Mouse (Mus musculus): ENCODE data around the gene Prkar1a. TPM values are rescaled to one million over a fixed set of nuclear protein-coding genes. Genes with fewer than 3 reads are reported as not detected.
A peak's percentile ranks its signal among the peaks of the same experiment; 100 is the strongest.

Gene Prkar1a
- total and polyA plus RNA-seq, 2 experiments from 2014 or later: 231 to 473 TPM

DNA sequence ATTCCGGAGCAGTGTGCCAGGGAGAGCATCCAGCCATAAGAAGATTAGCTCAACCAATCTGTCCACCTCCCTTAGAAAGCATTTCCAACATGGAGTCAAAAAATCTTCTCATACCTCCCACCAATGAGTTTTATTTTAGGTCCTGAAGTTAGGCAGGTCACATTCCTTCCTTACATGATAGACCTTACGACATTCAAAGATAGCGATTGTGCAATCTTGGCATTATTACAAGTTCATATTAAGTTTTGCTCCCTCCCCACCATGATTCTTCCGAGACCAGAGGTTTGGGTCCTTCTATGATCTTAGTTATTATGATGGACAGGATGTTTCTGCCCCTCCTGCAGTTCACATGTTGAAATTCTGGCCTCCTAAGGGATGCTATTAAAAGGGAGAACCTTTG, 40.3 kb downstream of the Prkar1a start:
- H3K27ac ChIP-seq (ENCODE audit: low read depth, low read length): no peak overlapping the region
- H3K9me3 ChIP-seq (ENCODE audit: low read length): no peaks in the 10 kb centered on the region
- no peaks in the 10 kb centered on the region for H3K4me1 ChIP-seq (ENCODE audit: insufficient read depth, low read length)
- WGBS: 86% methylated on average over 4 of the region's 4 CpGs
- no peak for ATAC-seq (ENCODE audit: low FRiP score)
- no peak for TF ChIP-seq CTCF (IDR thresholded peaks at IDR 0.05)
- no peak overlapping the region for H3K9ac ChIP-seq (replicated peaks; ENCODE audit: low read length, poor library complexity, severe bottlenecking)
- H3K27me3 ChIP-seq (ENCODE audit: insufficient read depth, low read length): no peaks in the 10 kb centered on the region
- H3K36me3 ChIP-seq (ENCODE audit: insufficient read depth, low read length): no peaks in the 10 kb centered on the region
- no peak for DNase-seq (ENCODE audit: low spot score)
- no peak overlapping the region for H3K4me3 ChIP-seq (ENCODE audit: low read depth, low read length)
- no peak overlapping the region for H3K4me2 ChIP-seq (ENCODE audit: low read depth, low read length, poor library complexity, severe bottlenecking)

DNA sequence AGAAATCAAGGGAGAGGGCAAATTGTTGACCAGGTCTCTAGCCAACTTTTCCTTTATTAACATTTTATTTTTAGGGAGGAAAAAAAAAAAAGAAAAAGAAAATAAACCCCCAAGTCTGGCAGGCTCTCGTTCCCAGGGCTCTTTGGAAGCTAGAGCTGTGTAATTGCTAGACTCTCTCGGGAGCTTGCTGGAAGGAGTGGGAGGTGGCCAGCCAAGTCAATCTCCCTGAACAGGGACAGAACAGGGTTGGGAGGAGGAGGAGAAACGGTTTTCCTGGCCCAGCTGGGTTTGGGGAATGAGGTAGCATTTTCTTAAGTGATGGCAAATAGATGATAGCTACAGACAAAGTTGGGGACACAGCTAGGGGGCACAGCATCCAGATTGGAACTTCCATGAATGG, 43.5 kb downstream of the Prkar1a start:
- H3K4me3 ChIP-seq (ENCODE audit: low read depth, low read length): no peak overlapping the region

DNA sequence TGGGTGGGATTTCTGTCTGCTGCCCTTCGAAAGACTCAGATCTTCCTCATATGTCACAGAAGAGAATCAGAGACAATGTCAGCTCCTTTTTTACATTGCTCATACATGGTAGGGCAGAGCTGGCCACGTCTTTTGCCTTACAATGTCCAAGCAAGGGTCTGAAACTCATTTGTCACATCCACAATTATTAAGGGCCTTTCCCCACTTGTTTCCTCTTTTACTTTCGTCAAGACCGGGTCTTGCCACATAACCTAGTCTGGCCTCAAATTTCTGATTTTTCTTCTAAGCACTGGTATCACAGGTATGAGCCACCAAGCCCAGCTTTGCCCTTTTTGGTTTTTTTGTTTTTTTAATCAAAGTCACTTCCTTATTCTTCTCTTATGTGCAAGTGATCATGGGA, 47.3 kb downstream of the Prkar1a start:
- no peaks in the 10 kb centered on the region for H3K27me3 ChIP-seq (ENCODE audit: insufficient read depth, low read length)
- H3K36me3 ChIP-seq (ENCODE audit: insufficient read depth, low read length): no peaks in the 10 kb centered on the region; the same call in 1 of the 2 replicates
- no peak overlapping the region for H3K27ac ChIP-seq (ENCODE audit: low read depth, low read length)
- ATAC-seq (ENCODE audit: low FRiP score) (no peak), DNase-seq (ENCODE audit: low spot score) (no peak)
- no peaks in the 10 kb centered on the region for H3K9me3 ChIP-seq (ENCODE audit: low read length)
- no peak for TF ChIP-seq CTCF (IDR thresholded peaks at IDR 0.05)
- H3K4me2 ChIP-seq (ENCODE audit: low read depth, low read length, poor library complexity, severe bottlenecking): no peak overlapping the region
- 88% methylated on average over 4 of the region's 4 CpGs for WGBS
- H3K4me1 ChIP-seq (ENCODE audit: insufficient read depth, low read length): no peaks in the 10 kb centered on the region
- no peak overlapping the region for H3K4me3 ChIP-seq (ENCODE audit: low read depth, low read length)
- H3K9ac ChIP-seq (replicated peaks; ENCODE audit: low read length, poor library complexity, severe bottlenecking): no peak overlapping the region

More for the DNA sequence above, 43.5 kb downstream of the Prkar1a start:
- WGBS: 25% methylated on average over 3 of the region's 3 CpGs
- no peaks in the 10 kb centered on the region; the same call in 1 of the 2 replicates for H3K36me3 ChIP-seq (ENCODE audit: insufficient read depth, low read length)
- no peak overlapping the region for H3K9ac ChIP-seq (replicated peaks; ENCODE audit: low read length, poor library complexity, severe bottlenecking)
- no peak for TF ChIP-seq CTCF (IDR thresholded peaks at IDR 0.05)
- H3K4me2 ChIP-seq (ENCODE audit: low read depth, low read length, poor library complexity, severe bottlenecking): no peak overlapping the region
- no peak overlapping the region for H3K27ac ChIP-seq (ENCODE audit: low read depth, low read length)
- H3K27me3 ChIP-seq (ENCODE audit: insufficient read depth, low read length): no peaks in the 10 kb centered on the region
- DNase-seq (ENCODE audit: low spot score) (no peak), ATAC-seq (ENCODE audit: low FRiP score) (no peak)
- H3K9me3 ChIP-seq (ENCODE audit: low read length): no peaks in the 10 kb centered on the region
- H3K4me1 ChIP-seq (ENCODE audit: insufficient read depth, low read length): no peaks in the 10 kb centered on the region

DNA sequence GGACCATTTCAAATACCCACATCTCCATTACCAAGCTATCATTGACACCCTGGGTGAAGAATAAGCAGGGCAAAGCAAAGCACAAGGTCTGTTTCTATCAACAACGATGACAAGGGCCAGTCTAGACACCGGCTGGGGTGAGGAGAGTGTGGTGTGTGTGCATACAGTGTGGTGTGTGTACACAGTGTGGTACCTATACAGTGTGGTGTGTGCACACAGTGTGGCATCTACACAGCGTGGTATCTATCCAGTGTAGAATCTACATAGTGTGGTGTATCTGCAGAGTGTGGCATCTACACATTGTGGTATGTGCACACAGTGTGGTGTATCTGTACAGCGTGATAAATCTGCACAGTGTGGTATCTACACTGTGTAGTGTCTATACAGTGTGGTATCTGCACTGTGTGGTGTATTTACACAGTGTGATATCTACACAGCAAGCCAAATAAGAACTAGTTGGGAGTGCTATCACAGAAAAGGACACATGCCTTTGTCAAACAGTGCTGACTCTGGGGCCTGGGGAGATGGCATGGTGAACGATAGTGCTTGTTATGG, 48.0 kb downstream of the Prkar1a start:
- no peaks in the 10 kb centered on the region for H3K9me3 ChIP-seq (ENCODE audit: low read length)
- H3K27ac ChIP-seq (ENCODE audit: low read depth, low read length): no peak overlapping the region
- no peak for DNase-seq (ENCODE audit: low spot score)
- no peak for ATAC-seq (ENCODE audit: low FRiP score)
- no peak for TF ChIP-seq CTCF (IDR thresholded peaks at IDR 0.05)
- no peaks in the 10 kb centered on the region for H3K4me1 ChIP-seq (ENCODE audit: insufficient read depth, low read length)
- no peak overlapping the region for H3K9ac ChIP-seq (replicated peaks; ENCODE audit: low read length, poor library complexity, severe bottlenecking)
- WGBS: 89% methylated on average over 5 of the region's 5 CpGs
- no peaks in the 10 kb centered on the region for H3K27me3 ChIP-seq (ENCODE audit: insufficient read depth, low read length)
- H3K4me2 ChIP-seq (ENCODE audit: low read depth, low read length, poor library complexity, severe bottlenecking): no peak overlapping the region
- no peak overlapping the region for H3K4me3 ChIP-seq (ENCODE audit: low read depth, low read length)
- no peaks in the 10 kb centered on the region; the same call in 1 of the 2 replicates for H3K36me3 ChIP-seq (ENCODE audit: insufficient read depth, low read length)

DNA sequence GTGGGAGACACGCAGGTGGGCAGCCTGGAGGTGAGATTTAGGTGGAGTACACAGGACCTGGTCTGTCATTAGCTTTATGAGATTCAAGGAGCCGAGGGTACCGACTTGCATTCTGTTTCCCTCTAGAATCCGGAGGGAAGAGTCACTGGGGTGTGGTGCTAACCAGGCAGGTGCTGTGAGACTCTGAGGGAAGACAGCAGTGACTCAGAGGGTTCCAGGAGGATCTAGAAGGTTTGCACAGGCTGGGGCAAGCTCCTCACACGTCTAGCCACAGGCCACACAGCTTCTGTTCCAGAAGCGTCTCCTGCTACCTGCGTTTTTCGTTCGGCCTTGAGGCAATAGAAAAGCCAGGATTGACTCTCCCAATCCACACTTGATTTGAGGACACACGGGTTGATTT, 49.5 kb downstream of the Prkar1a start:
- ATAC-seq (ENCODE audit: low FRiP score) (no peak), DNase-seq (ENCODE audit: low spot score) (no peak)
- Histone ChIP-seq H3K4me3 (ENCODE audit: low read depth, low read length) (no peak overlapping the region), H3K9me3 (ENCODE audit: low read length) (no peaks in the 10 kb centered on the region), H3K4me2 (ENCODE audit: low read depth, low read length, poor library complexity, severe bottlenecking) (no peak overlapping the region), H3K27me3 (ENCODE audit: insufficient read depth, low read length) (no peaks in the 10 kb centered on the region), H3K27ac (ENCODE audit: low read depth, low read length) (no peak overlapping the region), H3K36me3 (ENCODE audit: insufficient read depth, low read length) (no peaks in the 10 kb centered on the region; the same call in 1 of the 2 replicates), H3K4me1 (ENCODE audit: insufficient read depth, low read length) (no peaks in the 10 kb centered on the region), H3K9ac (replicated peaks; ENCODE audit: low read length, poor library complexity, severe bottlenecking) (no peak overlapping the region)
- no peak for TF ChIP-seq CTCF (IDR thresholded peaks at IDR 0.05)
- WGBS: 82% methylated on average over 10 of the region's 10 CpGs

DNA sequence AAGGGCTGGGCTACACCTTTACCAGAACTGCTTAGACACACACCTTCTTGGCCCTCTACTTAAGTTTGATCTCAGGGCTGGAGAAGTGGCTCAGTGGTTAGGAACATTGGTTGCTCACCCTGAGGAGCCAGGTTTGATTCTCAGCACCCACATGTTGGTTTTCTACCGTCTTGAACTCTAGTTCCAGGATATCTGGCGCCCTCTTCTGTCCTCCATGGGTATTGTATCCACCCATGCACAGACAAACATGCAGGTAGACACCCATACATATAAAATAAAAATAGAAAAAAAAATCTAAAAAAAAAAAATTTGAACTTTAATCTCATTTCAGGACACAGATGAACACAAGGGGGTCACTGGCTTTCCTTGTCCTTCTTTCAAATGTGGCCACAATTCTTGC, 50.6 kb downstream of the Prkar1a start:
- Histone ChIP-seq H3K27me3 (ENCODE audit: insufficient read depth, low read length) (no peaks in the 10 kb centered on the region), H3K27ac (ENCODE audit: low read depth, low read length) (no peak overlapping the region), H3K4me2 (ENCODE audit: low read depth, low read length, poor library complexity, severe bottlenecking) (no peak overlapping the region), H3K9me3 (ENCODE audit: low read length) (no peaks in the 10 kb centered on the region), H3K4me1 (ENCODE audit: insufficient read depth, low read length) (no peaks in the 10 kb centered on the region), H3K36me3 (ENCODE audit: insufficient read depth, low read length) (no peaks in the 10 kb centered on the region; the same call in 1 of the 2 replicates), H3K9ac (replicated peaks; ENCODE audit: low read length, poor library complexity, severe bottlenecking) (no peak overlapping the region), H3K4me3 (ENCODE audit: low read depth, low read length) (no peak overlapping the region)
- ATAC-seq (ENCODE audit: low FRiP score): no peak
- WGBS: 73% methylated on average over 2 of the region's 2 CpGs
- TF ChIP-seq CTCF (IDR thresholded peaks at IDR 0.05): peak; percentile 17; the same call in 1 of the 2 replicates
- DNase-seq (ENCODE audit: low spot score): no peak
